Mouse (Mus musculus) midbrain, embryonic 16.5 days (tissue): ENCODE data around the gene Tnni3. TPM values are rescaled to one million over a fixed set of nuclear protein-coding genes. Genes with fewer than 3 reads are reported as not detected.

Experiments used
- ATAC-seq: fragments of 200-750 bp; cut with Nextera tagmentation; 2 replicates; pipeline ENCODE4 v1.8.0; 2017; ENCODE audit warnings: moderate TSS enrichment
- H3K27ac ChIP-seq: fragments of 300-500 bp; sonication (generic); 2 replicates; pipeline ENCODE4 v1.5.1; 2014; ENCODE audit warnings: mild to moderate bottlenecking, low read length, mixed read lengths
- H3K27me3 ChIP-seq: fragments of 300-500 bp; sonication (generic); 2 replicates; pipeline ENCODE4 v1.6.1; 2014; ENCODE audit warnings: low read depth, low read length, mixed read lengths; ENCODE audit not compliant: control insufficient read depth, insufficient read depth
- H3K36me3 ChIP-seq: fragments of 300-500 bp; sonication (generic); 2 replicates; pipeline ENCODE4 v1.6.1; 2014; ENCODE audit warnings: mild to moderate bottlenecking, low read length, moderate library complexity, mixed read lengths; ENCODE audit not compliant: control insufficient read depth, insufficient read depth
- H3K4me1 ChIP-seq: fragments of 300-500 bp; sonication (generic); 2 replicates; pipeline ENCODE4 v1.6.1; 2014; ENCODE audit warnings: mild to moderate bottlenecking, low read length, mixed read lengths; ENCODE audit not compliant: control insufficient read depth, insufficient read depth
- H3K4me2 ChIP-seq: fragments of 300-500 bp; sonication (generic); 2 replicates; pipeline ENCODE4 v1.6.1; 2014; ENCODE audit warnings: mild to moderate bottlenecking, low read length, mixed read lengths
- H3K4me3 ChIP-seq: fragments of 300-500 bp; sonication (generic); 2 replicates; pipeline ENCODE4 v1.5.1; 2014; ENCODE audit warnings: low read depth, mild to moderate bottlenecking, low read length, moderate library complexity, mixed read lengths
- H3K9ac ChIP-seq: fragments of 300-500 bp; sonication (generic); 2 replicates; pipeline ENCODE4 v1.6.1; 2014; ENCODE audit warnings: low read depth, low read length, mixed read lengths
- H3K9me3 ChIP-seq: fragments of 300-500 bp; sonication (generic); replicated peaks from 2 replicates; pipeline ENCODE4 v1.6.1; 2014; ENCODE audit warnings: mild to moderate bottlenecking, low read length, mixed read lengths; ENCODE audit not compliant: control insufficient read depth, poor library complexity, severe bottlenecking
- WGBS: fragments of 180-500 bp; shearing (Covaris S2); extraction: QIAGEN DNeasy Blood & Tissue Kit; methylation state at CpG from one replicate; pipeline ENCODE4 v1.1.7; 2014; 5-methylcytosine and 5-hydroxymethylcytosine counted together
- polyA plus RNA-seq: library from polyadenylated mRNA; unstranded; fragments of >200 nt; fragmentation: Nextera tagmentation; extraction: Ambion mirVana; gene quantifications from 2 replicates; pipeline ENCODE4 v1.2.1, GENCODE M21; 2015

Tnni3 gene
- polyA plus RNA-seq, 1 experiment from 2014 or later, result 1.8 TPM

GRCm38 (mm10) chr7:4473940-4474339, 50.1 kb downstream of the Tnni3 start:
- Histone ChIP-seq H3K27me3 (peaks cover 33% of the 10 kb centered on the region), H3K36me3 (no peaks in the 10 kb centered on the region), H3K4me3 (no peak overlapping the region), H3K4me1 (peaks cover 17% of the 10 kb centered on the region), H3K27ac (no peak overlapping the region), H3K9ac (no peak overlapping the region), H3K4me2 (no peak overlapping the region), H3K9me3 (no peaks in the 10 kb centered on the region)
- no peak for ATAC-seq
- WGBS, result 10% methylated on average over 19 of the region's 19 CpGs

GRCm38 (mm10) chr7:4471179-4471555, 52.9 kb downstream of the Tnni3 start:
- H3K36me3 ChIP-seq, result no peaks in the 10 kb centered on the region
- peaks cover 7% of the 10 kb centered on the region; the same call in 1 of the 2 replicates for H3K4me1 ChIP-seq
- H3K4me3 ChIP-seq, result peak overlapping the region; percentile 50
- peak overlapping the region; percentile 81 for H3K4me2 ChIP-seq
- peak; percentile 88 for ATAC-seq
- 0 out of 2 replicates have a peak overlapping the region, but pooled peaks have one; percentile 12 for H3K27ac ChIP-seq
- H3K9me3 ChIP-seq, result no peaks in the 10 kb centered on the region
- WGBS, result under 1% methylated on average over 24 of the region's 24 CpGs
- H3K27me3 ChIP-seq, result peaks cover 30% of the 10 kb centered on the region
- H3K9ac ChIP-seq, result peak overlapping the region; percentile 56

GRCm38 (mm10) chr7:4470275-4471178, 53.5 kb downstream of the Tnni3 start:
- peak; percentile 60 for ATAC-seq
- H3K4me3 ChIP-seq, result peak overlapping the region; percentile 50
- H3K27ac ChIP-seq, result peak overlapping the region; percentile 12; the same call in 1 of the 2 replicates
- H3K9me3 ChIP-seq, result no peaks in the 10 kb centered on the region
- H3K9ac ChIP-seq, result peak overlapping the region; percentile 56
- peaks cover 7% of the 10 kb centered on the region; the same call in 1 of the 2 replicates for H3K4me1 ChIP-seq
- 1% methylated on average over 34 of the region's 35 CpGs for WGBS
- H3K4me2 ChIP-seq, result peak overlapping the region; percentile 81
- peaks cover 26% of the 10 kb centered on the region for H3K27me3 ChIP-seq
- H3K36me3 ChIP-seq, result no peaks in the 10 kb centered on the region

Other genes starting within 250 kb of the Tnni3 start
- not detected in 2 replicates for gene Ncr1, start 186.5 kb downstream of the Tnni3 start, polyA plus RNA-seq
- gene Gp6, start 126.5 kb downstream of the Tnni3 start, polyA plus RNA-seq, result 0.06 TPM in 1 of 2 replicates, not detected in the other
- gene Rdh13, start 78.6 kb downstream of the Tnni3 start, polyA plus RNA-seq, result 43.2 and 45.6 TPM in 2 replicates
- gene Eps8l1, start 63.6 kb downstream of the Tnni3 start, polyA plus RNA-seq, result 12.8 TPM in 2 replicates
- 35.6 and 44.7 TPM in 2 replicates for gene Ppp1r12c, start 22.5 kb downstream of the Tnni3 start, polyA plus RNA-seq
- gene Tnnt1, start 7.8 kb downstream of the Tnni3 start, polyA plus RNA-seq, result 3.2 and 3.6 TPM in 2 replicates
- gene Dnaaf3, start 8.2 kb upstream of the Tnni3 start, polyA plus RNA-seq, result 2.2 and 2.4 TPM in 2 replicates
- gene Syt5, start 23.3 kb upstream of the Tnni3 start, polyA plus RNA-seq, result 185 and 186 TPM in 2 replicates
- 0.68 and 1.4 TPM in 2 replicates for gene Ptprh, start 79.8 kb upstream of the Tnni3 start, polyA plus RNA-seq
- gene Tmem86b, start 107.2 kb upstream of the Tnni3 start, polyA plus RNA-seq, result 2.1 and 2.4 TPM in 2 replicates
- 5.6 and 6.8 TPM in 2 replicates for gene Ppp6r1, start 134.8 kb upstream of the Tnni3 start, polyA plus RNA-seq
- 169 and 181 TPM in 2 replicates for gene Hspbp1, start 160.8 kb upstream of the Tnni3 start, polyA plus RNA-seq
- 7.5 and 7.8 TPM in 2 replicates for gene Brsk1, start 166.4 kb upstream of the Tnni3 start, polyA plus RNA-seq
- 0.25 TPM in 1 of 2 replicates, not detected in the other for gene Tmem150b, start 201.0 kb upstream of the Tnni3 start, polyA plus RNA-seq
- 58.5 and 61.1 TPM in 2 replicates for gene Kmt5c, start 215.9 kb upstream of the Tnni3 start, polyA plus RNA-seq
- 19.3 and 21.3 TPM in 2 replicates for gene Cox6b2, start 228.9 kb upstream of the Tnni3 start, polyA plus RNA-seq
- gene Fam71e2, start 247.1 kb upstream of the Tnni3 start, polyA plus RNA-seq, result not detected in 2 replicates